Mouse (Mus musculus): ENCODE data around the gene Gm20604. TPM values are rescaled to one million over a fixed set of nuclear protein-coding genes. Genes with fewer than 3 reads are reported as not detected.
A peak's percentile ranks its signal among the peaks of the same experiment; 100 is the strongest.

The Gm20604 gene
- total and polyA plus RNA-seq, 2 experiments from 2014 or later: 11.2 to 12.1 TPM

DNA sequence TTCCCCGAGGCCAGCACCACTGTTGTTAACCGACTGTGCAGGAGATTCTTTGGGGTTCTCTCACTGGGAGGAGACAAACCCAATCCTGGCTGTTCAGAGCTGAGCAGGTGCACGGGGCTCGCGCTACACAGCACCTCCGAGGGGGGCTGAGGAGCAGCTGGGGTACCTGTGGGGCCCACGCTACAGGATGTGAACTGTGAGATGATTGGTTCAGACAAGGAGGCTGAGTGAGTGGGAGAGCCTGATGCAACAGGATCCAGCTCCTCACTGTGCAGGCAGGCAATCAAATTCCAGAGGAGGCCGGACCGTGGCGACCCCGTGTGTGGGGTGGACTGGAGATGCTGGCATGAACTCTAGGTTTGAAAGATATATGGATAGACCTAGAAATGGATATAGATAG, 36.0 kb downstream of the Gm20604 start:
- no peaks in the 10 kb centered on the region for H3K4me1 ChIP-seq (ENCODE audit: control insufficient read depth, insufficient read depth)
- no peak overlapping the region for H3K9ac ChIP-seq (replicated peaks; ENCODE audit: low read depth, low read length)
- no peaks in the 10 kb centered on the region for H3K36me3 ChIP-seq (replicated peaks; ENCODE audit: control insufficient read depth, insufficient read depth, low read length)
- WGBS: 68% methylated on average over 11 of the region's 11 CpGs
- DNase-seq (ENCODE audit: low spot score) (no peak), ATAC-seq (ENCODE audit: insufficient read depth, low read depth) (no peak)
- H3K4me3 ChIP-seq (ENCODE audit: low read depth, low read length): no peak overlapping the region
- no peak overlapping the region for H3K27ac ChIP-seq (ENCODE audit: low read depth)
- H3K9me3 ChIP-seq (replicated peaks; ENCODE audit: control insufficient read depth, low read length): no peaks in the 10 kb centered on the region
- H3K27me3 ChIP-seq (ENCODE audit: control insufficient read depth, insufficient read depth, low read length): no peaks in the 10 kb centered on the region
- TF ChIP-seq CTCF (IDR thresholded peaks at IDR 0.05; ENCODE audit: low read depth) (no peak), EP300 (IDR thresholded peaks at IDR 0.05; ENCODE audit: low read depth) (no peak)
- no peak overlapping the region for H3K4me2 ChIP-seq (ENCODE audit: low read depth, low read length)

DNA sequence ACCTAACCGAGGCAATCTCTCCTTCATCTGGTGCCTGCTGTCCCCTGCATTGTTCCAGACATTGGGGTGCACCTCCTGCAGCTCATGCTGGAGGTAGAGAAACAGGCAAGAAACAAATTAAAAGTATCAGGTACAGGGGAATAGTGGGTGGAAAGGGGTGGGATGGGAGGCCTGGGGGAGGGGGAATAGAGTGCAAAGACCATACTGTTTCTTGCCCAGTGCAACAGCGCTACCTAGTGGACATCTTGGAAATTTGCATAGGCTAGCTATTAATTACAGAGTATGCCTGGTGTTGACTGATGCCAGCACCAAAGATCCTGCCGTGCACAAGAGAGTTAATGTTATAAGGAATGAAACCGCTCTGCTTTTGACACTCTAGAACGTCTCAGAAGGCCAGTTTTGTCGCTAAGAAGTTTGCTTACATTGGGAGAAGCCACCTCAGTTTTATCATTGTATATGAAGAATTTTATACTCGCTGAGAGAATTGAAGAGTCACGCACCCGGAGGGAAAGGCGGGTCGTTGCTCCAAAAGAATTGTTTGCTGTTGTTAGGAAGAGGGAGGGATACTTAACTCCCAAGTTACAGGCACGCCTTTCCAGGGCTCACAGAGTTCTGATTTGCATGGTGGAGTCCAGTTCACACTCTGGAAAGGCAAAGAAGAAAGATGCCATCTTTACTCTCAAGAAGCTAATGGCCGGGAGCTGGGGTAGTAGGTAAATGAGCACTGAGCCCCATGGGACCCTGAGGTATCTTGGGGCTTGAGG, 38.7 kb downstream of the Gm20604 start:
- 26% methylated on average over 13 of the region's 13 CpGs for WGBS
- H3K27ac ChIP-seq (ENCODE audit: low read depth): no peak overlapping the region
- H3K4me1 ChIP-seq (ENCODE audit: control insufficient read depth, insufficient read depth): no peaks in the 10 kb centered on the region
- H3K9me3 ChIP-seq (replicated peaks; ENCODE audit: control insufficient read depth, low read length): no peaks in the 10 kb centered on the region
- no peaks in the 10 kb centered on the region for H3K36me3 ChIP-seq (replicated peaks; ENCODE audit: control insufficient read depth, insufficient read depth, low read length)
- TF ChIP-seq CTCF (IDR thresholded peaks at IDR 0.05; ENCODE audit: low read depth) (peak; percentile 84), EP300 (IDR thresholded peaks at IDR 0.05; ENCODE audit: low read depth) (no peak)
- ATAC-seq (ENCODE audit: insufficient read depth, low read depth) (peak; percentile 77; the same call in 1 of the 2 replicates), DNase-seq (ENCODE audit: low spot score) (peak; percentile 59)
- no peak overlapping the region for H3K4me3 ChIP-seq (ENCODE audit: low read depth, low read length)
- H3K27me3 ChIP-seq (ENCODE audit: control insufficient read depth, insufficient read depth, low read length): no peaks in the 10 kb centered on the region
- H3K4me2 ChIP-seq (ENCODE audit: low read depth, low read length): no peak overlapping the region
- no peak overlapping the region for H3K9ac ChIP-seq (replicated peaks; ENCODE audit: low read depth, low read length)

DNA sequence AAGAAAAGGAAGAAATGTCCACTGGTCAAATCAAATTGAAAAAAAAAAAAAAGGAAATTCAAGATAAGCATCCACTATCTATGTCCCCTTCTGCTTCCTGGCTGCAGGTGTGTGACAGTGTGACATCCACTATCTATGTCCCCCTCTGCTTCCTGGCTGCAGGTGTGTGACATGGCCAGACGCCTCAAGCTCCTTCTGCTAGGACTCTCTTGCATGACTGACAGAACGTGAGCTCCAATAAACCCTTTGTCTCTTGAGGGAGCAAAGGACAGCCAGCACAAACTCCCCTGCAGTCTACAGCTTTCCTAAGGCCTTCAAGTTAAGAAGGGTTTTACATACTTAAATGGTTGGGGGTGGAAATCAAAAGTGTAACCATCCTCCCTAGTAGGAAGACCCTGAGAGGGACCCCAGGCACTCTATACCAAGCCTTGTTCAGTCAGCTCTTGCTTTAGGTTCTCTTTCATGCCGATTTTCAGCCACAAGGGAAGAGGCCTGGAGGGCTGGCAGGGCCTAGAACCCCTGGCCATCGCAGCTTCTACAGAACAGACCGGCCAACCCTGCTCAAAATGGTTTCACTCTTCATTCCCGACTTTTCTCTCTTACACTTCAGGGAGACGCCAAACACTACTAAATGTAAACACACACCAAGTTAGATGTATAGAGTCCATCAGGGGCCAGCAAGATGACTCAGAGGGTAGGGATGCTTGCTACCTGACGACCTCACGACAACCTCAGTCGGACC, 43.6 kb downstream of the Gm20604 start:
- Histone ChIP-seq H3K9ac (replicated peaks; ENCODE audit: low read depth, low read length) (no peak overlapping the region), H3K9me3 (replicated peaks; ENCODE audit: control insufficient read depth, low read length) (no peaks in the 10 kb centered on the region), H3K27ac (ENCODE audit: low read depth) (no peak overlapping the region), H3K27me3 (ENCODE audit: control insufficient read depth, insufficient read depth, low read length) (no peaks in the 10 kb centered on the region), H3K4me3 (ENCODE audit: low read depth, low read length) (no peak overlapping the region), H3K4me1 (ENCODE audit: control insufficient read depth, insufficient read depth) (peaks cover 7% of the 10 kb centered on the region; the same call in 1 of the 2 replicates), H3K4me2 (ENCODE audit: low read depth, low read length) (no peak overlapping the region), H3K36me3 (replicated peaks; ENCODE audit: control insufficient read depth, insufficient read depth, low read length) (no peaks in the 10 kb centered on the region)
- no peak for DNase-seq (ENCODE audit: low spot score)
- 79% methylated on average over 10 of the region's 10 CpGs for WGBS
- no peak for ATAC-seq (ENCODE audit: insufficient read depth, low read depth)
- no peak for TF ChIP-seq EP300 (IDR thresholded peaks at IDR 0.05; ENCODE audit: low read depth)
- no peak for TF ChIP-seq CTCF (IDR thresholded peaks at IDR 0.05; ENCODE audit: low read depth)

DNA sequence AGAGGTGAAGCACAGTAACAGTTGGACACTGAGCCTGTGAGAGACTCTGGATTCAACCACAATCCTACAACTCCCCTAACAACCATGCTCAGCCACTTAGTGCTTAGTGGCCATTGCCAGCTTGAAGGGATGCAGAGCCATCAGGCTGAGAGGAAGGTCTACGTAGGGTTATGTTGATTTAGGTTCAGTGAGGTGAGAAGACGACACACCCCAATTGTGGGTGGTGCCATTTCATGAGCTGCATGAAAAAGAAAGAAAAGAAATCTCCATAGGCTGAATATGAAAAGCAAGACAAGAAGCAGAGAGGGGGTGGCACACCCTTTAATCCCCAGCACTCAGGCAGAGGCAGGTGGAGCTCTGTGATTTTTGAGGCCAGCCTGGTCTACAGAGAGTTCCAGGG, 44.4 kb downstream of the Gm20604 start:
- Histone ChIP-seq H3K27ac (ENCODE audit: low read depth) (no peak overlapping the region), H3K36me3 (replicated peaks; ENCODE audit: control insufficient read depth, insufficient read depth, low read length) (no peaks in the 10 kb centered on the region), H3K9me3 (replicated peaks; ENCODE audit: control insufficient read depth, low read length) (no peaks in the 10 kb centered on the region), H3K27me3 (ENCODE audit: control insufficient read depth, insufficient read depth, low read length) (no peaks in the 10 kb centered on the region), H3K4me1 (ENCODE audit: control insufficient read depth, insufficient read depth) (peaks cover 7% of the 10 kb centered on the region; the same call in 1 of the 2 replicates), H3K9ac (replicated peaks; ENCODE audit: low read depth, low read length) (no peak overlapping the region), H3K4me2 (ENCODE audit: low read depth, low read length) (no peak overlapping the region), H3K4me3 (ENCODE audit: low read depth, low read length) (no peak overlapping the region)
- TF ChIP-seq EP300 (IDR thresholded peaks at IDR 0.05; ENCODE audit: low read depth): no peak
- TF ChIP-seq CTCF (IDR thresholded peaks at IDR 0.05; ENCODE audit: low read depth): no peak
- whole genome bisulfite sequencing: 81% methylated on average over 2 of the region's 2 CpGs
- DNase-seq (ENCODE audit: low spot score): no peak
- no peak for ATAC-seq (ENCODE audit: insufficient read depth, low read depth)

DNA sequence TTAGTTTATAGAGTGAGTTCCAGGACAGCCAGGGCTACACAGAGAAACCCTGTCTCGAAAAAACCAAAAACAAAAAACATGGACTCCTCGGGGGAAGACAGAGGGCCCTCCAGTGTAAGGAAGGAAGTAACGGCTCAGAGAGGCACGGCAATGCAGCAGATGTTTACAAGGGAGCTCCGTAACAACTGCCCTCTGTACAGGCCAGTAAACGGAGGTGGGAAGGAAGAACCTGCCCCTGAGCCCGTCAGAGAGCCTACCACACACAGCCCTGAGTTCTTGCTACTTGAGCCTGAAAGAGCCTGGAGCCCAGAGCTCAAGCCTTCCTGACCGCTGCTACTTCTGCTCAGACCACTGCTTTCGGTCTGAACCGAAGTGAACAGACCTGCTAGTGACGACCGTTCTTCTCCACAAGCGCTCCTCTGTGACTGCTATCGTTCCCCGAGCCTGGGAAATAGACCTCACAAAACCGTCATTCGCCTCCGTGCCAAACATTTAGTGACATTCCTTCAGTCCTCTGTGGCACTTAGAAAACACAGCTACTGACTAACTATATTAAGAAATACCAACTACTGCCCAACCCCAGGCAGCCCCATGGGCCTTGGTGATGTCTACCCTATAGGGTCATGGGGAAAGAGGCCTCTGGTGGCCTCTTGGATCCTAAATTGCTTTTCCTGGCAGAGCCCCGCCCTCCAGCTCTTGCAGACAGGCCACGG, 45.2 kb downstream of the Gm20604 start:
- ATAC-seq (ENCODE audit: insufficient read depth, low read depth) (peak; percentile 36; the same call in 1 of the 2 replicates), DNase-seq (ENCODE audit: low spot score) (no peak)
- peak overlapping the region; percentile 45 for H3K9ac ChIP-seq (replicated peaks; ENCODE audit: low read depth, low read length)
- H3K4me2 ChIP-seq (ENCODE audit: low read depth, low read length): peak overlapping the region; percentile 39
- H3K4me3 ChIP-seq (ENCODE audit: low read depth, low read length): no peak overlapping the region
- H3K27me3 ChIP-seq (ENCODE audit: control insufficient read depth, insufficient read depth, low read length): no peaks in the 10 kb centered on the region
- 51% methylated on average over 20 of the region's 20 CpGs for WGBS
- no peaks in the 10 kb centered on the region for H3K9me3 ChIP-seq (replicated peaks; ENCODE audit: control insufficient read depth, low read length)
- no peaks in the 10 kb centered on the region for H3K36me3 ChIP-seq (replicated peaks; ENCODE audit: control insufficient read depth, insufficient read depth, low read length)
- TF ChIP-seq EP300 (IDR thresholded peaks at IDR 0.05; ENCODE audit: low read depth): no peak
- TF ChIP-seq CTCF (IDR thresholded peaks at IDR 0.05; ENCODE audit: low read depth): no peak
- H3K4me1 ChIP-seq (ENCODE audit: control insufficient read depth, insufficient read depth): peaks cover 7% of the 10 kb centered on the region; the same call in 1 of the 2 replicates
- H3K27ac ChIP-seq (ENCODE audit: low read depth): peak overlapping the region; percentile 48; the same call in 1 of the 2 replicates
